Mouse (Mus musculus) testis, adult 2 months (tissue): Measurements from ENCODE around the gene Gpx7.

Experiments
- CTCF ChIP-seq: fragments of 200-500 bp; IDR thresholded peaks from 2 replicates; pipeline ENCODE4 v1.5.1; 2012; ENCODE audit warnings: low read depth, mild to moderate bottlenecking, inconsistent platforms, low read length, moderate library complexity; ENCODE audit not compliant: control insufficient read depth, insufficient read depth, insufficient replicate concordance
- POLR2A ChIP-seq: fragments of 200-500 bp; IDR thresholded peaks from 2 replicates; pipeline ENCODE4 v1.6.1; 2012; ENCODE audit warnings: low read depth, mild to moderate bottlenecking, inconsistent platforms, low read length, moderate library complexity; ENCODE audit not compliant: control insufficient read depth

DNA sequence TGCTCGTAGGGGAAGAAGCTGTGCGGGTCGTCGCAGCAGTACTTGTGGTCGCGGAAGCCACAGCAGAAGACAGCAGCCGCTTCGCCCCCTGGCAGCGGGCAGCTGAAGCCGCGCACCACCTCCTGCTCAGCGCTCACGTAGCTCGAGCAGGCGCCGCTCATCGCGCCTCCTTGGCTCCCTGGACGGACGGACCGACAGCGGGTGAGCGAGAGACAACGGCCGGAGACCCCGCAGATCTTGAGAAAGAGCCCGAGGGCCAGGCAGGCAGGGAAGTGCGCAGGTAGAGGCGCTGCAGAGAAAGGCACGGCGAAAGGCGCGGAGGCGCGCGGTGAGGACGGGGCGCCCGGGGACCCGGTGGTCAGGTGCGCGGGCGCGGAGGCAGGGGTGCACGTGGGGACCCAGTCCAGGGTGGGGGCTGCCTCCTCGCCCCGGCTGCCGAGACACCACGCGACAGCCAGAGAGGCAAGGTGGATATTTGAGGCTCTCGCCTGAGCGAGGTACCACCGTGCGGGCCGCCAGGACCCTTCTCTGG lies 23.5 kb downstream of the Gpx7 start, which contains the start of gene Shisal2a:
- no peak for TF ChIP-seq POLR2A
- no peak for TF ChIP-seq CTCF
